Mouse (Mus musculus) hindbrain, embryonic 12.5 days (tissue): ENCODE results near the gene Prpsap2. TPM values are rescaled to one million over a fixed set of nuclear protein-coding genes. Genes with fewer than 3 reads are reported as not detected.
A peak's percentile ranks its signal among the peaks of the same experiment; 100 is the strongest.
"Not testable (repeated sequence)": the region's sequence is repeated elsewhere in the genome, so short reads cannot be mapped to it uniquely, and the experiment has no call there.

Experiments
- ATAC-seq: fragments of 200-750 bp; cut with Nextera tagmentation; 2 replicates; pipeline ENCODE4 v1.8.0; 2017; ENCODE audit warnings: moderate TSS enrichment; ENCODE audit not compliant: low FRiP score
- H3K27ac ChIP-seq: fragments of 300-500 bp; sonication (generic); 2 replicates; pipeline ENCODE4 v1.5.1; 2016; ENCODE audit warnings: mild to moderate bottlenecking
- H3K27me3 ChIP-seq: fragments of 300-500 bp; sonication (generic); 2 replicates; pipeline ENCODE4 v1.6.1; 2016; ENCODE audit warnings: mild to moderate bottlenecking
- H3K36me3 ChIP-seq: fragments of 300-500 bp; sonication (generic); 2 replicates; pipeline ENCODE4 v1.6.1; 2016; ENCODE audit warnings: mild to moderate bottlenecking
- H3K4me1 ChIP-seq: fragments of 300-500 bp; sonication (generic); 2 replicates; pipeline ENCODE4 v1.6.1; 2016
- H3K4me2 ChIP-seq: fragments of 300-500 bp; sonication (generic); replicated peaks from 2 replicates; pipeline ENCODE4 v1.6.1; 2016; ENCODE audit warnings: mild to moderate bottlenecking
- H3K4me3 ChIP-seq: fragments of 300-500 bp; sonication (generic); 2 replicates; pipeline ENCODE4 v1.5.1; 2016; ENCODE audit warnings: mild to moderate bottlenecking
- H3K9ac ChIP-seq: fragments of 300-500 bp; sonication (generic); 2 replicates; pipeline ENCODE4 v1.6.1; 2016; ENCODE audit warnings: mild to moderate bottlenecking, moderate library complexity
- H3K9me3 ChIP-seq: fragments of 300-500 bp; sonication (generic); replicated peaks from 2 replicates; pipeline ENCODE4 v1.6.1; 2016; ENCODE audit warnings: mild to moderate bottlenecking
- WGBS: fragments of 180-500 bp; shearing (Covaris S2); methylation state at CpG from one replicate; pipeline ENCODE4 v1.1.7; 2016; 5-methylcytosine and 5-hydroxymethylcytosine counted together
- polyA plus RNA-seq: library from polyadenylated mRNA; unstranded; fragments of >200 nt; fragmentation: Nextera tagmentation; extraction: Ambion mirVana; gene quantifications from 2 replicates; pipeline ENCODE4 v1.2.1, GENCODE M21; 2016

The Prpsap2 gene
- 45.5 and 48.7 TPM in 2 replicates for polyA plus RNA-seq

GRCm38 (mm10) chr11:61761584-61762407, at the start of gene Prpsap2:
Gene Prpsap2 (minus strand): TSS chr11:61762088.
- peak within 1 kb of the TSS; percentile 67 for H3K4me3 ChIP-seq
- peak within 1 kb of the TSS; percentile 65 for H3K4me2 ChIP-seq
- WGBS, result under 1% methylated on average over 49 of the region's 51 CpGs
- peak within 1 kb of the TSS; percentile 75 for H3K9ac ChIP-seq
- peaks cover 8% of the 10 kb centered on the region for H3K4me1 ChIP-seq
- H3K36me3 ChIP-seq, result peaks cover 2% of the 10 kb centered on the region; the same call in 1 of the 2 replicates
- no peaks in the 10 kb centered on the region for H3K27me3 ChIP-seq
- peak within 1 kb of the TSS; percentile 85 for H3K27ac ChIP-seq
- H3K9me3 ChIP-seq, result no peaks in the 10 kb centered on the region
- ATAC-seq, result peak; percentile 93

DNA sequence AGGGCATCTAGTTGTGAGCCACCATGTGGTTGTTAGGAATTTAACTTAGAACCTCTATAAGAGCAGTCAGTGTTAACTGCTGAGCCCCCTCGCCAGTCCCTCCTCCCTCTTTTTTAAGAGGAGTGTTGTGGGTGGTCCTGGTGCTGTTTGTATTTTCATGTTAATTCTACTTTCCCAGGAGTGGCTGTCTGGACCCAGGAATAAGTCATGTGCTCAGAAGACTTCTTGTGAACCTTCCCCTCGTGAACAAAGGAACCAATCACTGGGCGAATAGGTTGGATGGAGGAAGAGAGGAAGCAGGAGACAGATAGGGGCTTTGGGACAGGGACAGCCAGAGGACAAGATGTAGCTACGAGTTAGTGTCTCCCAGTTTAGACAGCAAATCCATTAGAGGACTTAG, 47.9 kb upstream of the Prpsap2 start:
- H3K36me3 ChIP-seq, result peaks cover 72% of the 10 kb centered on the region

GRCm38 (mm10) chr11:61808551-61809117, 46.7 kb upstream of the Prpsap2 start:
- H3K4me3 ChIP-seq, result no peak overlapping the region
- no peaks in the 10 kb centered on the region for H3K27me3 ChIP-seq
- WGBS, result 94% methylated on average over 2 of the region's 2 CpGs
- no peaks in the 10 kb centered on the region for H3K9me3 ChIP-seq
- H3K9ac ChIP-seq, result no peak overlapping the region
- no peak overlapping the region for H3K27ac ChIP-seq
- ATAC-seq, result no peak
- H3K4me2 ChIP-seq, result no peak overlapping the region
- H3K36me3 ChIP-seq, result peaks cover 64% of the 10 kb centered on the region
- no peaks in the 10 kb centered on the region for H3K4me1 ChIP-seq

More for the DNA sequence above, 47.9 kb upstream of the Prpsap2 start:
- Histone ChIP-seq H3K4me1 (no peaks in the 10 kb centered on the region), H3K27ac (no peak overlapping the region), H3K4me3 (no peak overlapping the region), H3K4me2 (no peak overlapping the region), H3K9me3 (no peaks in the 10 kb centered on the region), H3K27me3 (no peaks in the 10 kb centered on the region), H3K9ac (no peak overlapping the region)
- 40% methylated on average over 4 of the region's 4 CpGs for WGBS
- no peak for ATAC-seq

DNA sequence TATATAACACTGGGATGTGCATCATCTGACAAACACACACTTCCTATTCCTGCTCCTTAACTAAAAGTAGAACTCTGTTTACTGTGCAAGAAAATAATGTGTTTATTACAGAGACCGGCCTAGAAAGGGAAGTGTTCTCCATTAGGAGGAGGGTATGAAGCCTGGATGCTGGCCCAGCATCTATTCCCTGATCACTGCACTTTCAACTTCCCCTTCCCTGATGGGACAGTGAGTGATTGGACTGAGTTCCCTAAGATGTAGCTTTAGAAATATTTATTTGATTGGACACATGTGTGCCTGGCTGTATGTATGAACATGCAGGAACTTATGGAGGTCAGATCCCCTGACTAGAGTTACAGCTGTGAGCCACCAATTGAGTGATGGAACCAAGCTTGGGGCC, 31.6 kb upstream of the Prpsap2 start:
- no peaks in the 10 kb centered on the region for H3K27me3 ChIP-seq
- H3K9me3 ChIP-seq, result no peaks in the 10 kb centered on the region
- H3K4me3 ChIP-seq, result no peak overlapping the region
- H3K27ac ChIP-seq, result no peak overlapping the region
- H3K36me3 ChIP-seq, result peaks cover 54% of the 10 kb centered on the region
- H3K4me1 ChIP-seq, result no peaks in the 10 kb centered on the region
- WGBS, result 100% methylated on average over 1 of the region's 1 CpGs
- H3K4me2 ChIP-seq, result no peak overlapping the region
- no peak overlapping the region for H3K9ac ChIP-seq
- no peak for ATAC-seq

GRCm38 (mm10) chr11:61788550-61788949, 26.7 kb upstream of the Prpsap2 start:
- no peaks in the 10 kb centered on the region for H3K27me3 ChIP-seq
- H3K9me3 ChIP-seq, result no peaks in the 10 kb centered on the region
- H3K27ac ChIP-seq, result no peak overlapping the region
- H3K4me3 ChIP-seq, result no peak overlapping the region
- H3K9ac ChIP-seq, result no peak overlapping the region
- no peak overlapping the region for H3K4me2 ChIP-seq
- no peaks in the 10 kb centered on the region for H3K4me1 ChIP-seq
- H3K36me3 ChIP-seq, result peaks cover 70% of the 10 kb centered on the region
- ATAC-seq, result no peak
- WGBS, result 92% methylated on average over 1 of the region's 1 CpGs

DNA sequence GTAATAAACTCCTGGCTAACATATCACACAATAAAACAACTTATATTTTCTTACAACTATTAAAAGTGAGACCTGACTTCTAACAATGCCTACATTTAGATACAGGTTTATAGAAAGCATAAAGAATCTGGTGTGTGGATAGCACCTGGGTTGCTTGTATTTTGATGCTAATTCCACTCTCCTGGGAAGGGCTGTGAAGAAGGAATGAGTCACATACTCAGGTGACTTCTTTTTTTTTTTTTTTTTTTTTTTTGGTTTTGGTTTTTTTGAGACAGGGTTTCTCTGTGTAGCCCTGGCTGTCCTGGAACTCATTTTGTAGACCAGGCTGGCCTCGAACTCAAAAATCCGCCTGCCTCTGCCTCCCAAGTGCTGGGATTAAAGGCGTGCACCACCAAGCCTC, 20.6 kb upstream of the Prpsap2 start:
- not testable (repeated sequence) for H3K4me3 ChIP-seq, H3K27ac ChIP-seq, H3K27me3 ChIP-seq, H3K9ac ChIP-seq, H3K4me2 ChIP-seq, H3K9me3 ChIP-seq, ATAC-seq, H3K4me1 ChIP-seq
- H3K36me3 ChIP-seq, result peaks cover 65% of the 10 kb centered on the region
- 97% methylated on average over 3 of the region's 3 CpGs for WGBS

- Histone ChIP-seq H3K4me2 (no peak overlapping the region), H3K36me3 (peaks cover 29% of the 10 kb centered on the region), H3K4me1 (no peaks in the 10 kb centered on the region), H3K27me3 (no peaks in the 10 kb centered on the region), H3K4me3 (no peak overlapping the region), H3K9ac (no peak overlapping the region), H3K9me3 (no peaks in the 10 kb centered on the region), H3K27ac (no peak overlapping the region)
- 90% methylated on average over 4 of the region's 4 CpGs for WGBS
- no peak for ATAC-seq
Measured at GRCm38 (mm10) chr11:61774551-61775149, 12.8 kb upstream of the Prpsap2 start.

DNA sequence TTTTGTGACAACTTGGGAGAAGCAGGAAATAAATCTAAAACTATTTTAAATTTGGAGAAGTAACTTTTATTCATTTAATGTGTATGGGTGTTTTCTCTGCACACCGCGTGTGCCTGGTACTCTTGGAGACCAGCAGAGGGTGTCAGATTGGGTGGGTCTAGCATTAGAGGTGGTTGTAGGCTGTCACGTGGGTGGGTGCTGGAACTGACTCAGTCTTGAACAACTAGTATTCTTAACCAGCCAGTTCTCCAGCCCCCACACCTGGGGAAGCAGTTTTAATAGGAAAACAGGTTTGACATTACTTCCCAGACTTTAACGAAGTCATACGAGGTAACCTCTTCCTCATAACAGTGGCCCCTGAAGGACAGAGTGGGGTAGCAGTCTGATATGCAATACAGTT, 1.4 kb downstream of the Prpsap2 start:
- Histone ChIP-seq H3K36me3 (peaks cover 13% of the 10 kb centered on the region), H3K4me1 (peaks cover 8% of the 10 kb centered on the region), H3K9me3 (no peaks in the 10 kb centered on the region), H3K9ac (no peak overlapping the region), H3K4me3 (peak overlapping the region; percentile 67), H3K4me2 (peak overlapping the region; percentile 65), H3K27ac (no peak overlapping the region), H3K27me3 (no peaks in the 10 kb centered on the region)
- ATAC-seq, result no peak
- WGBS, result 79% methylated on average over 5 of the region's 5 CpGs

DNA sequence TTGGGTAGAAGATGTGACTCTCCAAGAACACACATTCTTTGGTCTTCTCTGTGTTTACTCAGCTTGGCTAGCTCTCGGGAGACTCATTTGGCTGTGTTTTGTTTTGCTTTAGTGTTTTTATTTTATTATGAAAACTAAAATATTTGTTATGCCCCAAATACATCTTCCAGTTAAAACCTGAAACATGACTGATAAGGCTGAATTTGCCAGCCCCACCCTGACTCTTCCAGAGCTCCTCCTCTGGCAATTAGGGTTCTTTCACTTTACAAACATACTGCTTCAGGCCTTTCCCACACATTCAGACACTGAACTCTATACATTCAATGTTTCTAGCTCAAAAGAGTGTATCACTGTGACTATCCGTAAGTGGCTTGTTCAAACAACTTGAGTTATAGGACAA, 4.7 kb downstream of the Prpsap2 start:
- H3K27ac ChIP-seq, result no peak overlapping the region
- no peak for ATAC-seq
- WGBS, result 87% methylated on average over 2 of the region's 2 CpGs
- no peak overlapping the region for H3K9ac ChIP-seq
- H3K4me2 ChIP-seq, result no peak overlapping the region
- no peaks in the 10 kb centered on the region for H3K9me3 ChIP-seq
- H3K27me3 ChIP-seq, result no peaks in the 10 kb centered on the region
- H3K4me3 ChIP-seq, result no peak overlapping the region
- peaks cover 39% of the 10 kb centered on the region for H3K36me3 ChIP-seq
- peaks cover 8% of the 10 kb centered on the region for H3K4me1 ChIP-seq

DNA sequence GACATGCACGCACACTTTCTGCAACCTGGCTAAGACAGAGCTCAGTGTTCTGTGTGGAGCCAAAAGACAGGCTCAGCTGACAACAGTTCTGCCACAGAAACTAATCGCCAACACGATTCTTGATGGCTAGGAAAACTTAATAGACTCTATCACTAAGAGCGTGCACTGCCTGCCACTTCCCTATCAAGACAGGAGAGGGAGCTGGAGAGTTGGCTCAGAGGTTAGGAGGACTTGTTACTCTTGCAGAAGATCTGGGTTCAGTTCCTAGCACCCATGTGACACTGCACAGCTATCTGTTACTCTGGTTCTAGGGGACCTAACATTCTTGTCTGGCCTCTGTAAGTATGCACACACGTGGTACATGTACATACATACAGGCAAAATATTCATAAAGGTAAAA, 10.3 kb downstream of the Prpsap2 start:
- Histone ChIP-seq H3K4me2 (no peak overlapping the region), H3K36me3 (peaks cover 70% of the 10 kb centered on the region), H3K27ac (no peak overlapping the region), H3K9ac (no peak overlapping the region), H3K4me3 (no peak overlapping the region), H3K9me3 (no peaks in the 10 kb centered on the region), H3K4me1 (no peaks in the 10 kb centered on the region), H3K27me3 (no peaks in the 10 kb centered on the region)
- ATAC-seq, result no peak
- 80% methylated on average over 5 of the region's 5 CpGs for WGBS

DNA sequence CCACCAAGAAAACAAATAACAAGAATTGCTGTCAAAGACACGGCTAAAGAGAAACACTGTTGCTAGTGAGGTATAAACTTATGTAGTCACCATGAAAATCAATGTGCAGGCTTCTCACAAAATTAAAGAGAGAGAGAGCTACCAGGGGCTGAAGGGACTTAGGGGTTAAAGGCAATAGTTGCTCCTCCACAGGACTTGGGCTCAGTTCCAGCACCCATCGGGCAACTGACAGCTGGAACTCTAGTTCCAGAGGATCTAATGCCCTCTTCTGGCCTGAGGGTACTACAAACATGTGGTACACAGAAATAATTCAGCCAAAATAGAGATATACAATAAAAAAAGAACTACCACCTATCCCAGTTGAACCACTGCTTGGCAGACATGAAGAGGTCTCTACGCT, 14.7 kb downstream of the Prpsap2 start:
- Histone ChIP-seq H3K4me2 (no peak overlapping the region), H3K27me3 (no peaks in the 10 kb centered on the region), H3K27ac (no peak overlapping the region), H3K4me1 (no peaks in the 10 kb centered on the region), H3K4me3 (no peak overlapping the region), H3K9ac (no peak overlapping the region), H3K36me3 (peaks cover 72% of the 10 kb centered on the region), H3K9me3 (no peaks in the 10 kb centered on the region)
- no peak for ATAC-seq
- WGBS, result 76% methylated on average over 3 of the region's 3 CpGs

DNA sequence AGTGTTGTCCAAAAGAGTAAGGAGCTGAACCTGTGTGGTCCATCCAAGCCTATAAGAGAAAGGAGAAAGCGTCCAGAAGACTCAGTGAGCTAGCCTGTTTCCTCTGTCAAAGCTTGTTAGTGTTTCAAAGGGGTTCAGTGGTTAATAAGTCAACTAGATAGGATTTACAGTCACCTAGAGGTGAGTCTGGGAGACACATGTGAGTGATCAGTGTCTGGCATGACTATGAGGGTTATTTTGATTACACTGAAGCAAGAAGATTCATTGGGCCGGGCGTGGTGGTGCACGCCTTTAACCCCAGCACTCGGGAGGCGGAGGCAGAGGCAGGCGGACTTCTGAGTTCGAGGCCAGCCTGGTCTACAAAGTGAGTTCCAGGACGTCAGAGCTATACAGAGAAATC, 16.1 kb downstream of the Prpsap2 start:
- Histone ChIP-seq H3K36me3 (peaks cover 74% of the 10 kb centered on the region), H3K4me3 (no peak overlapping the region), H3K4me2 (no peak overlapping the region), H3K9me3 (no peaks in the 10 kb centered on the region), H3K27me3 (no peaks in the 10 kb centered on the region), H3K9ac (no peak overlapping the region), H3K4me1 (no peaks in the 10 kb centered on the region), H3K27ac (no peak overlapping the region)
- WGBS, result 95% methylated on average over 9 of the region's 9 CpGs
- ATAC-seq, result no peak
